Mouse (Mus musculus) brain, embryonic 18.5 days (tissue): ENCODE data around the gene Gabrr3.

Experiments used
- DNase-seq: peaks from one replicate; pipeline ENCODE4 v3.0.0-alpha.2; 2012; ENCODE audit warnings: low read depth, low spot score

Gabrr3 gene

GRCm38 (mm10) chr16:59471637-59472278 is 64.6 kb downstream of the Gabrr3 start, which contains the start of gene Riox2:
TSS of gene Riox2 (plus strand) at chr16:59471775.
- no peak for DNase-seq

GRCm38 (mm10) chr16:59472546-59472945 is 65.4 kb downstream of the Gabrr3 start:
- no peak for DNase-seq

DNA sequence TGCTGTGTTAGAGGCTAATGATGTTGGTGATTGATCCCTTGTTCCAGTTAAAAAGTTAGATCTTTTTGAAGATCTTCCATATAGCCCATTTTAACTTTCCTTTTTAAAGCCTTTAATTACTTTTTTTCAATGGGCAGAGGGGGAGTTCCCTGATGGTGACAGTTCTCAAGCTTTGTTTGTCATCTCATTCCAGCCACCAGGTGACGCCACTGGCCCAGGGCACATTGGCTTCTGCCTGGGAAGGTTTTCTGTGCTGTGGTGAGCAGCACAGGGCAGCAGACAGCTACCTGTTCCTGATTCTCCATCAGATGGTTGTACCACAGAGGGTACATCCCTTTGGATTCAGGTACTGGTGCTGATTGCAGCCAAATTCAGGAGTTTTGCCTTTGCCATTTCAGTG is 67.7 kb downstream of the Gabrr3 start:
- no peak for DNase-seq

DNA sequence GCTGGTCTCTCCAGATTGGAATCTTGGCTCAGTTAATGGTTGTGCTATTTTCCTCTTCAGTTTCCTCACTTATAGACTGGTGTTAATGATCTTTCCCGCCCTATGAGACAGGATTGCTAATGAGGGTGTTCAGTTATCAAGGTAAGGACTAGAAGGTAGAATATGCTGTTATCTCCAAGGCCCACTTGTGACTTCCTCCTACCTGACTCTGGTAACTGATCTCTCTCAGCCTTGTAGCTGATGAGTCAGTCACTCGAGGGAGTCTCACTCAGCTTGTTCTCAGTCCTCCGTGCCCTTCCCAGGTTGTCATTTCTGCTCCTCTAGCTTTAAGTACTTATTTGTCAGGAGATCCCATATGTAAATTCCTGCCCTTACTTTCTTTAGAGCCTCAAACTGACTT is 70.8 kb downstream of the Gabrr3 start:
- no peak for DNase-seq

DNA sequence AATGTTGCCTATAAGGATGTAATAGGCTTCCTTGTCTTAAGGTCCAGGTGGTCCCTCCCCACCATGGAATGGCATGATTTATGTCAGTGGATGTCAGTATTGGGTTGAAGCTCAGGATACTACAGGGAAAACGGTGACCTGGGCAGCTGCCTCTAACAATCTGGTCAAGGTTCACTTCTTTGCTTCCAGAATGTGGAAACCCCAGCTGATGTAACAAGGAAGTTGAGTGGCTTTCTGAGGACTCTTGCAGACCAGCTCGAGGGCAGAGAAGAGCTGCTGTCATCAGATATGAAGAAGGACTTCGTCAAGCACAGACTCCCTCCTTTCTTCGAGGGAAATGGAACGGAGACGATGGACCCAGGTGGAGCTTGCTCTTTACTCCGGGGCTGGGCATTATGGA is 80.1 kb downstream of the Gabrr3 start:
- no peak for DNase-seq

- no peak for DNase-seq
These were observed 80.9 kb downstream of the Gabrr3 start for GRCm38 (mm10) chr16:59487975-59488548.

DNA sequence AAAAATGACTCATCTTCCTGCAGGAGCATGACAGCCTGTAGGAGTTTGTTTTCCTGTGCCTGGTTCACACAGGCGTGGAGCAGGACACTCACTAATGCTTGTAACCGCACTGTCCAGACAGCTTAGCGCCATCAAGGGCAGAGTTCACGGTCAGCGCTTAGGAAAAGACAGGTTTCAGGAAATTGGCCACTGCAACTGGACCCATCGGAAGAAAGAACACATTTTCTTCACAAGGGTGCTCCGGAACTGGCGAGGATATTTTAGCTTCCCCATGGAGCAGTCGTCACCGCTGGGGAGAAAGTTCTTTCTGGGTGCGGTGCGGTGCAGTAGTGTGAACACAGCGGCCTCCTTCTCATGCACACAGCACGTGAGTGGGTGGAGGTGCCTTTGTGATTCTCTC is 86.1 kb downstream of the Gabrr3 start:
- no peak for DNase-seq

- DNase-seq = no peak
These were observed 90.8 kb downstream of the Gabrr3 start for GRCm38 (mm10) chr16:59497947-59498346.

GRCm38 (mm10) chr16:59499180-59499579 is 92.0 kb downstream of the Gabrr3 start:
- no peak for DNase-seq

DNA sequence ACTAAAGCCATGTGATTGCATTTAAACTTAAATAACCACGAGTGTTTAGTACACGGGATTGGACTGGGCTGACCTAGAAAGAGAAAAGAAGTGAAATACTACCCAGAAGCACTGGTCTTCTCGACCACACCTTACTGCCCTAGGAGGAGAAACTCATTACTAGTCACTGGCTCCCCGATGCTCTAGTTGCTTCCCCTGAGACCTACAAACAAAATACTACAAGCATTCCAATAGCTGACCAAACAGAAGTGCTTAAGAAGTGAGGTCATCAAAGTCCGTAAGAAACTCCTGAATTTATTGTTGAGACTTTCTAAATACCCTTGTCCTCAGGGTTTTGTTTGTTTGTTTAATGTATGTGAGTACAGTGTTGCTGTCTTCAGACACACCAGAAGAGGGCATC is 102.7 kb downstream of the Gabrr3 start:
- DNase-seq = no peak
